Mouse (Mus musculus) hindbrain, embryonic 11.5 days (tissue): Measurements from ENCODE around the gene Dpf1. TPM values are rescaled to one million over a fixed set of nuclear protein-coding genes. Genes with fewer than 3 reads are reported as not detected.

Source experiments
- ATAC-seq: fragments of 200-750 bp; cut with Nextera tagmentation; 2 replicates; pipeline ENCODE4 v1.8.0; 2017; ENCODE audit warnings: mild to moderate bottlenecking, moderate TSS enrichment, moderate library complexity; ENCODE audit not compliant: low FRiP score
- DNase-seq: peaks from one replicate; pipeline ENCODE4 v3.0.0-alpha.2; 2015; ENCODE audit warnings: low spot score
- H3K27ac ChIP-seq: fragments of 300-500 bp; sonication (generic); 2 replicates; pipeline ENCODE4 v1.5.1; 2014; ENCODE audit warnings: mild to moderate bottlenecking, low read depth, low read length
- H3K27me3 ChIP-seq: fragments of 300-500 bp; sonication (generic); 2 replicates; pipeline ENCODE4 v1.6.1; 2014; ENCODE audit warnings: mild to moderate bottlenecking, low read length, moderate library complexity, mixed read lengths; ENCODE audit not compliant: control insufficient read depth, insufficient read depth
- H3K36me3 ChIP-seq: fragments of 300-500 bp; sonication (generic); 2 replicates; pipeline ENCODE4 v1.6.1; 2014; ENCODE audit warnings: mild to moderate bottlenecking, low read length, moderate library complexity, mixed read lengths; ENCODE audit not compliant: control insufficient read depth, insufficient read depth
- H3K4me1 ChIP-seq: fragments of 300-500 bp; sonication (generic); replicated peaks from 2 replicates; pipeline ENCODE4 v1.6.1; 2014; ENCODE audit warnings: low read length, mixed read lengths; ENCODE audit not compliant: control insufficient read depth, insufficient read depth
- H3K4me2 ChIP-seq: fragments of 300-500 bp; sonication (generic); replicated peaks from 2 replicates; pipeline ENCODE4 v1.6.1; 2014; ENCODE audit warnings: mild to moderate bottlenecking, low read depth, low read length
- H3K4me3 ChIP-seq: fragments of 300-500 bp; sonication (generic); 2 replicates; pipeline ENCODE4 v1.5.1; 2014; ENCODE audit warnings: low read depth, low read length
- H3K9ac ChIP-seq: fragments of 300-500 bp; sonication (generic); 2 replicates; pipeline ENCODE4 v1.6.1; 2014; ENCODE audit warnings: low read depth, low read length
- H3K9me3 ChIP-seq: fragments of 300-500 bp; sonication (generic); 2 replicates; pipeline ENCODE4 v1.6.1; 2016; ENCODE audit warnings: low read length; ENCODE audit not compliant: control insufficient read depth
- WGBS: fragments of 180-500 bp; shearing (Covaris S2); extraction: QIAGEN DNeasy Blood & Tissue Kit; methylation state at CpG from one replicate; pipeline ENCODE4 v1.1.7; 2014; 5-methylcytosine and 5-hydroxymethylcytosine counted together
- polyA plus RNA-seq: library from polyadenylated mRNA; unstranded; fragments of >200 nt; fragmentation: Nextera tagmentation; extraction: Ambion mirVana; gene quantifications from 2 replicates; pipeline ENCODE4 v1.2.1, GENCODE M21; 2014

Dpf1 gene
- polyA plus RNA-seq, 1 experiment from 2014 or later = 73.6 TPM

GRCm38 (mm10) chr7:29291616-29292457 is 11.9 kb upstream of the Dpf1 start:
- ATAC-seq = peak; percentile 72
- 27% methylated on average over 6 of the region's 7 CpGs for WGBS
- no peaks in the 10 kb centered on the region for H3K27me3 ChIP-seq
- no peaks in the 10 kb centered on the region for H3K36me3 ChIP-seq
- peak; percentile 72 for DNase-seq
- H3K27ac ChIP-seq = peak overlapping the region; percentile 85
- H3K4me3 ChIP-seq = no peak overlapping the region
- peak overlapping the region; percentile 3; the same call in 1 of the 2 replicates for H3K9ac ChIP-seq
- H3K4me2 ChIP-seq = peak overlapping the region; percentile 23; the same call in 1 of the 2 replicates
- no peaks in the 10 kb centered on the region for H3K9me3 ChIP-seq
- H3K4me1 ChIP-seq = peaks cover 19% of the 10 kb centered on the region

GRCm38 (mm10) chr7:29292458-29293098 is 11.2 kb upstream of the Dpf1 start:
- peaks cover 19% of the 10 kb centered on the region for H3K4me1 ChIP-seq
- H3K9me3 ChIP-seq = no peaks in the 10 kb centered on the region
- ATAC-seq (peak; percentile 15), DNase-seq (peak; percentile 35)
- H3K4me3 ChIP-seq = no peak overlapping the region
- H3K9ac ChIP-seq = peak overlapping the region; percentile 3; the same call in 1 of the 2 replicates
- peak overlapping the region; percentile 85 for H3K27ac ChIP-seq
- 20% methylated on average over 8 of the region's 8 CpGs for WGBS
- no peaks in the 10 kb centered on the region for H3K36me3 ChIP-seq
- no peaks in the 10 kb centered on the region for H3K27me3 ChIP-seq
- peak overlapping the region; percentile 23 for H3K4me2 ChIP-seq

GRCm38 (mm10) chr7:29293131-29294065 is 10.4 kb upstream of the Dpf1 start:
- Histone ChIP-seq H3K9ac (peak overlapping the region; percentile 29), H3K36me3 (no peaks in the 10 kb centered on the region), H3K27me3 (no peaks in the 10 kb centered on the region), H3K4me2 (no peak overlapping the region), H3K4me1 (peaks cover 19% of the 10 kb centered on the region), H3K4me3 (no peak overlapping the region), H3K9me3 (no peaks in the 10 kb centered on the region), H3K27ac (peak overlapping the region; percentile 85)
- DNase-seq (peak; percentile 51), ATAC-seq (peak; percentile 52)
- 15% methylated on average over 19 of the region's 19 CpGs for WGBS

- no peak overlapping the region for H3K4me2 ChIP-seq
- no peaks in the 10 kb centered on the region for H3K27me3 ChIP-seq
- peak overlapping the region; percentile 12; the same call in 1 of the 2 replicates for H3K9ac ChIP-seq
- no peaks in the 10 kb centered on the region for H3K36me3 ChIP-seq
- no peaks in the 10 kb centered on the region for H3K9me3 ChIP-seq
- H3K27ac ChIP-seq = peak overlapping the region; percentile 85
- H3K4me1 ChIP-seq = peaks cover 19% of the 10 kb centered on the region
- ATAC-seq (no peak), DNase-seq (no peak)
- H3K4me3 ChIP-seq = no peak overlapping the region
- WGBS = 52% methylated on average over 13 of the region's 13 CpGs
Measured at GRCm38 (mm10) chr7:29294111-29294761, 9.5 kb upstream of the Dpf1 start.

GRCm38 (mm10) chr7:29295861-29296647 is 7.7 kb upstream of the Dpf1 start:
- ATAC-seq (no peak), DNase-seq (no peak)
- no peaks in the 10 kb centered on the region for H3K9me3 ChIP-seq
- no peaks in the 10 kb centered on the region for H3K36me3 ChIP-seq
- no peak overlapping the region for H3K4me2 ChIP-seq
- peaks cover 19% of the 10 kb centered on the region for H3K4me1 ChIP-seq
- no peak overlapping the region for H3K27ac ChIP-seq
- WGBS = 85% methylated on average over 24 of the region's 24 CpGs
- no peaks in the 10 kb centered on the region for H3K27me3 ChIP-seq
- H3K9ac ChIP-seq = no peak overlapping the region
- no peak overlapping the region for H3K4me3 ChIP-seq

- Histone ChIP-seq H3K4me1 (peaks cover 17% of the 10 kb centered on the region), H3K27me3 (no peaks in the 10 kb centered on the region), H3K36me3 (no peaks in the 10 kb centered on the region), H3K4me2 (no peak overlapping the region), H3K27ac (no peak overlapping the region), H3K4me3 (no peak overlapping the region), H3K9me3 (no peaks in the 10 kb centered on the region), H3K9ac (no peak overlapping the region)
- WGBS = 11% methylated on average over 10 of the region's 10 CpGs
- ATAC-seq = no peak
- DNase-seq = peak; percentile 85
Measured at GRCm38 (mm10) chr7:29296998-29297397, 6.8 kb upstream of the Dpf1 start.

GRCm38 (mm10) chr7:29301127-29301566 is 2.6 kb upstream of the Dpf1 start:
- whole genome bisulfite sequencing = 2% methylated on average over 7 of the region's 7 CpGs
- ATAC-seq (no peak), DNase-seq (peak; percentile 91)
- Histone ChIP-seq H3K36me3 (no peaks in the 10 kb centered on the region), H3K4me2 (no peak overlapping the region), H3K9ac (no peak overlapping the region), H3K27ac (no peak overlapping the region), H3K4me1 (peaks cover 10% of the 10 kb centered on the region), H3K9me3 (no peaks in the 10 kb centered on the region), H3K4me3 (no peak overlapping the region), H3K27me3 (no peaks in the 10 kb centered on the region)
